Mouse (Mus musculus) layer of hippocampus, adult 18-20 months (tissue): ENCODE measurements around the gene Emc7. TPM values are rescaled to one million over a fixed set of nuclear protein-coding genes. Genes with fewer than 3 reads are reported as not detected.

Experiments used
- DNase-seq, 2 experiments: peaks; one replicate each; pipeline ENCODE4 v3.0.0; 2022; ENCODE audit warnings: low spot score in 2 of 2
- total RNA-seq, 2 experiments: library from RNA; stranded (reverse); gene quantifications; 2 replicates each; pipeline ENCODE4 v1.2.3; 2021

Gene Emc7
- total RNA-seq, 2 experiments from 2014 or later, result 44.6 to 45.9 TPM

GRCm38 (mm10) chr2:112517218-112517617, 62.4 kb downstream of the Emc7 start:
- no peak for DNase-seq

DNA sequence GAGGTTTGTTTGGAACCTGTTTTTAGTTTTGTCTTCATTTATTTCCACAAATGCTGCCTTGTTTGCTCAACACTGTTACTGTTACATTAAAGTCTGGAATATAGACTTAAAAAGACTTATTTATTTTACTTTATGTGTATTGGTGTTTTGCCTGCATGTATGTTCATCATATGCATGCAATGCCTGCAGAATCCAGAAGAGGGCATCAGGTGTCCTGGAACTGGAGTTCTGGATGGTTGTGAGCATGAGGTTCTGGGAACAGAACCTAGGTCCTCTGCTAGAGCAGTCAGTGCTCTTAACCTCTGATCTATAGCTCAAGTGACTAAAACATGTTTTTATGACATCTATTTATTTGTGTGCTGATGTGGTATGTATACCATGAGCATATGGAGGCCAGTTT, 63.7 kb downstream of the Emc7 start:
- DNase-seq, result no peak

- DNase-seq, result no peak
These were observed 66.0 kb downstream of the Emc7 start for GRCm38 (mm10) chr2:112520526-112521482.

Other genes starting within 250 kb of the Emc7 start
- 10 to 100 TPM; 75.4 to 81.1 TPM for gene Lpcat4, start 215.5 kb upstream of the Emc7 start, total RNA-seq
- gene Nutm1, start 195.7 kb upstream of the Emc7 start, total RNA-seq, result not detected
- gene Nop10, start 193.1 kb upstream of the Emc7 start, total RNA-seq, result 10 to 100 TPM; 52.4 TPM
- gene Slc12a6, start 189.2 kb upstream of the Emc7 start, total RNA-seq, result 100 to 1,000 TPM; 102 to 105 TPM
- gene Gm21985, start 188.7 kb upstream of the Emc7 start, total RNA-seq, result 1 to 10 TPM; 2.0 to 3.8 TPM
- gene Emc4, start 87.0 kb upstream of the Emc7 start, total RNA-seq, result 100 to 1,000 TPM; 125 to 126 TPM
- 10 to 100 TPM; 10.1 to 10.4 TPM for gene Katnbl1, start 75.8 kb upstream of the Emc7 start, total RNA-seq
- 1 to 10 TPM; 6.8 to 7.5 TPM for gene Chrm5, start 25.8 kb downstream of the Emc7 start, total RNA-seq
- 10 to 100 TPM in 1 of 2 experiments, 1 to 10 TPM in 1; 7.5 to 11.2 TPM for gene Aven, start 38.0 kb downstream of the Emc7 start, total RNA-seq